Mouse (Mus musculus) G1E (cell line): ENCODE results near the gene Wars.

Experiments
- CTCF ChIP-seq: IDR thresholded peaks from 2 replicates; pipeline ENCODE4 v1.5.1; 2012; ENCODE audit warnings: low read depth, low read length, inconsistent platforms, mixed read lengths
- GATA1 ChIP-seq: IDR thresholded peaks from 2 replicates; pipeline ENCODE4 v1.6.1; 2012; ENCODE audit warnings: borderline replicate concordance, low read length, inconsistent platforms, mixed read lengths
- GATA2 ChIP-seq: IDR thresholded peaks from 2 replicates; pipeline ENCODE4 v1.6.1; 2012; ENCODE audit warnings: low read depth, low read length, inconsistent platforms, borderline replicate concordance
- POLR2AphosphoS5 ChIP-seq: IDR thresholded peaks from 2 replicates; pipeline ENCODE4 v1.6.1; 2012; ENCODE audit warnings: low read depth, low read length, inconsistent platforms; ENCODE audit not compliant: insufficient replicate concordance
- TAL1 ChIP-seq: conservative IDR thresholded peaks from 2 replicates; pipeline ENCODE4 v1.6.1; 2012; ENCODE audit warnings: low read depth, low read length, inconsistent platforms, mixed read lengths

- TF ChIP-seq CTCF (no peak), POLR2AphosphoS5 (no peak), TAL1 (no peak), GATA2 (no peak), GATA1 (no peak)
These were observed 57.3 kb downstream of the Wars start for GRCm38 (mm10) chr12:108836722-108837121.
